Mouse (Mus musculus) mesoderm, embryonic 11.5 days (tissue): Measurements from ENCODE around the gene Nhsl1.
A peak's percentile ranks its signal among the peaks of the same experiment; 100 is the strongest.

Source experiments
- DNase-seq: peaks from one replicate; pipeline ENCODE4 v3.0.0-alpha.2; 2012; ENCODE audit warnings: low read depth, low spot score

Nhsl1 gene

GRCm38 (mm10) chr10:18318916-18319481, at the start of gene Nhsl1:
Gene Nhsl1 (plus strand): TSS chr10:18318985.
- peak; percentile 62 for DNase-seq

- DNase-seq = no peak
Observed at GRCm38 (mm10) chr10:18276090-18276734, 42.6 kb upstream of the Nhsl1 start.

DNA sequence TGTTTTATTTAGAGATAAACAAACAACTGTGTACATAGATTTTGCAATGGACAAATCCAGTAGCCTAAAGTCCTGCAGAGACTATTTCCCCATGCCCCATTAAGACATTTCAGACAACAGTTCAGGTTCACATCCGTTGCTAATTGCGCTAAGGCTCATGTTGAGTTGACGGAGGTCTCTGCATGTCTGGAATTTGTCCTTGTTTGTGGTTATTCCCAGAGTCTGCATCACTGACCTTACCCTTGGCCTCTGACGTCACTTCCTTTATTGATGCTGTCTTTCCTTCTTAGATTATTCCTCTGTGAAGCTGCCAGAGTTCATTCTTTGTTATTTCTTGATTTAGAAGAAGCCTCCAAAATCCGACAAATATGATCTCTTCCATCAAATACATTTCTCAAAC, 34.8 kb upstream of the Nhsl1 start:
- DNase-seq = no peak

DNA sequence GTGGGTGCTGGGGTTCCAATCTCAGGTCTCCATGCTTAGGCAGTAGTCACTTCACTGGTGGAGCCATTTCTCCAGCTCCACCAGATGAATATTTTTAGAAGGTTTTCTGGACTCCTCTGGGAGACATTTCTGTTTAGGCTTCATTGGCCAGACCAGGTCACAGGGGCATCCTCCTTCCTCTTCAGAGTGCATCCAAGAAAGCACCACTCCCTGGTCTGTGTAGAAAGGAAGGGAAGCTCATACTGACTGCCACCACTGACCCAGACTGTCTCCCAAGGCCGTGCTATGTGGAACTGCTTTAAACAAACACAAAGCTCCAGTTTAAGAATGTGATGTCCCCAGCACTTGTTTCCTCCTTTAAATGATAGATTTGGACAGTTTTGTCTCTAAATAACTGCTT, 29.3 kb upstream of the Nhsl1 start:
- no peak for DNase-seq

DNA sequence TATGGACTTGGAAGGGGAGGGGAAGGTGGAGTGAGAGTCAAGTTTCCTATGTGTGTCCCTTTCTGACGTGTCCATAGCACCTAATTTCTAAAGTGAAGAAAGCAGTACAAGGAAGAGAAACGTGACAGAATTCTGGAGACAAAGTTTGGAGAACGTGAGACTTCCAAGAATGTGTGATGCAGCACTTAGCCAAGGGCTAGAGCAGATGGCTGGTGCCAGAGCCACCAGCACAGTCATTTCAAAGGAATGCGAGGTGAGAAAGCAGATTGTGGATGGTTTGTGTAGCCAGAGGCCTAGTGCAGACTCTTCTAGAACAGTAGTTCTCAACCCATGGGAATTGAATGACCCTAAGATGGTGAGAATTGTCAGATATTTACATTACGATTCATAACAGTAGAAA, 13.7 kb upstream of the Nhsl1 start:
- DNase-seq = no peak

DNA sequence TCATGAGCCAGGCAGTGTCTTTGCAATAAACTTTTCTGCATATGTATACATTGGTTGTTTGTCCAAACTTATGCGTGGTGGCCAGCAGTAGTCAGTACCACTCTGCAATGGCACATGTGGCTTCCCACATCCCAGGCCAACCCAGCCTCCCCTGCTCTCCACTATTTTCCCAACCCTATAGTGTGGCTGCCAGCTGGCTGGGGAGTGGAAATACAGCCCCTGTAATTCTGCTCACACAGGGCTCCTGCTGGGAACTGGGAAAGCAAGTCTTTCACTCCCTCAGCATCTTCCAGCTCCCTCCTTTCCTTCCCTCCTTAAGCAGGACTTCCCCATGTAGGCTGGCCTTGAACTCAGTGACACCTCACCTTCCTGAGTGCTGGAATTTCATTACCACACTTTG, 3.7 kb upstream of the Nhsl1 start:
- DNase-seq = no peak

DNA sequence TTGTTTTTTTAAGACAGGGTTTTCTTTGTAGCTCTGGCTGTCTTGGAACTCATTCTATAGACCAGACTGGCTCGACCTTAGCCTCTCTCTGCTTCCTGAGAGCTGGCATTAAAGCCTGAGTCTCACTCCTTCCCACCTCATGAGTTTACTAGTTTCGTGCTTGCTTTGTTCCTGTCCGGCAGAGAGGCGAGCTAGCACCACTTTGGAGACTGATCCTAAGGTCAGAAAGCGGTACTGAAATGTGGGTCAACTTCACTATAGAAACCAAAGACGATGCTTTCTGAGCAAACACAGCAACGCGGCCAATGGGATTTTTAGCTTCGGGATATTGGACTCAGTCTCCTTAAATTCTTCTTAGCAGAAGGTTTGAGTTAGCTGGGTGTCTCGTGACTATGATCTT, 1.3 kb upstream of the Nhsl1 start:
- no peak for DNase-seq

DNA sequence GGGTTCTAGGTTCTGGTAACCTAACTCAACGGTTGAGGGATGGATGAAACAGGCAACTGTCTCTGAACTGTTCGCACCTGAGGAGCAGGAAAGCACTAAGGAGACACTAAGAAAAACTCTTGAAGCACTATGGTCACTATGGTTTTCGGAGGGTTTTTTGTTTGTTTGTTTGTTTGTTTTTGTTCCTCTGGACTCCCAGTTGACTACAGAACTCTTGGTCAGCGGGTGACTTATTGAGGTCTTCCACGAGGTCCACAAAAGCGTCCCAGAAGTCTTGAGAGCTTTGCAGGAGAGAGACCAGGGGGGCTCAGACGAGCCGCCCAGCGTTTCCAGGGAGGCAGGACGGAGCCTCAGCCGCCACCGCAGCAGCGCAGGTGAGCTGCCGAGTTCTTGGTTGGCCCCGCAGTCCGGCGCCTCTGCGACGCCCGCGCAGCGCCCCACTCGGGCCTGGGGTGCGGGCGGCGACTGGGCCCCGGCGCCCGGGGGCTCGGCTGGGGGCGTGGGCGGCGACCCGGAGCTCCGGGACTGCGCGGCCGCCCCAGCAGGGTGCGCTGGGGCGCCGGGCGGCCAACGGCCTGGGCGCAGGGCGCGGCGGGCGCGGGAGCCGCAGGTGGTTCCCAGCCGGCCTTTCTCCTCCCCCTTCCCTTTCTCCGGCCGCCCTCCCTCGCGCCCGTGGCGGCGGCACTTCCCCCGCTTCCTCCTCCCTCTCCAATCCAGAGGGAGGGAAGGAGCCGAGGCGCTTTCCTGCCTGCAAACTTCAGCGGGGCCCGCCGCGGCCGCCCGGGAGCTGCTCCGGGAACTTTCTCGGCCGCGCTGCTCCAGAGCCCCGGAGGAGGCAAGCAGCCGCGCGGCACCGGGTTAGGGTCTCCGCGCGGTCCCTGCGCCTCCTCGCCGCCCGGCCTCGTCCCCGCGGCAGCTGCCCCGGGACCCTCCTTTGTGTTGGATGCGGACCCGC, 547 bp upstream of the Nhsl1 start:
- peak; percentile 77 for DNase-seq

DNA sequence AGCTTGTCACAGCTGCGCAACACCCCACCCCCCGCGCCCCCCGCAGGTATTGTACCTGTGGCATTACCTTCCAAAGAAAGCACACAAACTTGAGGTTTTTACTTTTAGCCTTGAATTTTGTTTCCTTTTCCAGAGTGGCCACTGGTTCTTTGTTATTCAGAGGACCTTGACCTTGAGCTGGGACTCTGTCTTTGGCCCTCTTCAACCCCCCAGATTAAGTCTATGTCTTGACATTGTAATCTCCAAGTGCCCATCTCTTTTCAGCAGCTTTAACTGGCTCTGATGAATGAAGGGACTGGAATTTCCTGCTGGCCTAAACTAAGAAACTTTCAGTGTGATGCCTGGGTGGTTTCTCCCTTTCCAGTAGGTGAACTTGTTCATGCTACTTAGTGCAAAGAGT, 906 bp downstream of the Nhsl1 start:
- no peak for DNase-seq

GRCm38 (mm10) chr10:18321861-18322260, 3.1 kb downstream of the Nhsl1 start:
- DNase-seq = no peak

- DNase-seq = no peak
Observed at GRCm38 (mm10) chr10:18323701-18324100, 4.9 kb downstream of the Nhsl1 start.

DNA sequence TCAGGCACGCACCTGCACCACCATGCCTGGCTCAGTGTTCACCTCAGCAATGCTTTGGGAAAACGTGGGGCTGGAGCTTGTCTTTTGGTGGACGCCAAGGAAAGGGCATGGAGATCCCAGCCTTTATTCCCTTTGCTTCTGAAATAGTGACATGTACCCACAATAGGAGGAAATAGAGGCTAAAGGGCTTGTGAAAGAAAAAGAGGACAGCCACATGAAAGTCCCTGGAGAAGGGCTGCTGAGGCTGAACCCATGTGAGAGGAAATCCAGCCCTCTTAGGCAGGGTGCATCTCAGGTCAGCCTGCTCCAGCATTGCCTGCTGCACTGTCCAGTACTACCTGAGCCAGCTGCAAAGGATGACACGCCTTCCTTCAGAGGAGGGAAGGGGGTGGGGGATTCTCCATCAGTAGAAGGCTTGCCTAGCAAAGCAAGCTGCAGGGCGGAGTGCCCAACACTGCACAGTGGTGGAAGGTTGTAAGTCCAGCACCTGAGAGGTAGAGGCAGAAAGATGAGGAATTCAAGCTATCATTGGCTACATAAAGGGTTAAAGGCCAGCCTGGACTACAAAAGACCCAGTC, 9.6 kb downstream of the Nhsl1 start:
- no peak for DNase-seq

DNA sequence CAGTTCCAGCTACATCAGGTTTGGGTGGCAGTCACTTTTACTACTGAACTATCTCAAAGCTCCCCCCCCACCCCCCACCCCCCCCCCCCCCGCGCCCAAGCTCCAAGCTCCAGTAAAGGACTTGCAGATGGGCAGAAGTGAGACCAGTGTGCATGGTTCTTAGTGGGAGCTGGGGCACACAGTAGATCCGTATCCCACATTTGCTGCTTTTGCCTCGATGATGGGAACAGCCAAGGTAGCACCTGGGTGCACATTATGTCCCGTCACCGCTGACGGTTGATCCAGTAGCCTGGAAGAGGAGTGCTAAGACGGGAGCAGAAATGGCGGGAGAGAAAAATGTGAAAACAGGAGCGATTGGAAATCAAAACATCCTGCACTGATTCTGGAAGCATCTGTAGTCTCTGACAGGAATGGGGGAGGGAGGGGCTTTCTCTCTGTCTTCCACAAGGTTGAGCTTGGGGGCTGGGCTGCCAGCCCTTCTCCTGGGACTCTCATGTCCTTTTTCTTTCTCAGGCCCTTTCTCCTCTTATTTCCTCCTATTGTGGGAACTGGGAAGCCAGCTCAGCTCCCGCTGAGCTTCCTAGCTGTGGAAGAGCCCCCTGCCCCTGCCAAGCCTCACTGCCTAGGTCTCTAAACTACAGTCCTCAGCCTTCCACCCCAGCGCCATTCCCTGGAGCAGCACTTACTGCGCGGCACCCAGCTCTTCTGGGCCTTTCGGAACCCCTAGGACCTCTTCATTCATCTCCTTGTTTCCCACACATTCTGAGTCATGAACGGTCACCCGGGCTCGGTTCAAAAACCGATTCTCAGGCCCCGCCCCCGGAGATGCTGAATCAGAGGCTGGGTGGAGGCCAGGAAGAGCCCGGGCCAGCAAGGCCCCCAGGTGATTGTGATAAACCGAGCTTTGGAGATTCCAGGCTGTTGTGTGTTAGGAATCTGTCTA, 10.6 kb downstream of the Nhsl1 start:
- DNase-seq = no peak

- no peak for DNase-seq
Observed at GRCm38 (mm10) chr10:18330445-18330844, 11.7 kb downstream of the Nhsl1 start.

DNA sequence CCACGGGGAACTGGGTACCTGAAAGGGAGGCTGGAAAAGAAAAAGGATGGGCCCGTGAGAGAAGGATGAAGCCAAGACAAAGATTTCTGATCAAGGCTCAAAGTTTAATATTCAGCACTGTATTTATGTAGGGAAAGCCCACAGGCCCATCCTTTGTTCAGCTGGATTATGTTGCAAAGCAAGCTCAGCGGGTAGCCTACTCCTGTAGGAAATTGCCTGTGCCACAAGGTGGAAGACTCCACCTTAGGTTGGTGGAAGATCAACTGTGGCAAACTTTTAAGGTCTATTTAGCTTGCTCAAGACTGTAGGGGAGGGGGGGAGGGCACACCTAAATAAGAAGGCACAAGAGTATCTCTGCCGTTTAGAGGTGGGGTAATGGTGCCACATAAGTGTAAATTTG, 14.8 kb downstream of the Nhsl1 start:
- no peak for DNase-seq

GRCm38 (mm10) chr10:18334176-18334575, 15.4 kb downstream of the Nhsl1 start:
- no peak for DNase-seq

- DNase-seq = no peak
Observed at GRCm38 (mm10) chr10:18334734-18335133, 15.9 kb downstream of the Nhsl1 start.

DNA sequence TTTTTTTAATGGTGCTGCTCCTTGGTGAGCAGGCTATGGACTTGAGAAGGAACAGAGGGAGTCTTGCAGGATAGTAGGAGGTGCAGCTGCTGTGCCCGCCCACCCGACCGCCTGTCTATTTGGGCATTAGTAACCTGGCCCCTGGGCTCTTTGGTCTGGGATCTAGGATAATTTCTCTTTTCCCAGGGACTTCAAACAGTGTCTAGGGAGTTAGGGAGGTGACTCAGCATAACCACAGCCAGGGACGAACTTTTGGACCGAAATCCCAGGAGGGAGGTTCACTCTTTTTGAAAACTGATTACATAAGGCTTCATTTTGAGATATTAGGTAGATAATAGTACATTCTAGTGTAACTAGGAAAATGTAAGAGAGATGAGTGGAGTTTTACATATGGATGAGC, 18.9 kb downstream of the Nhsl1 start:
- no peak for DNase-seq

- DNase-seq = no peak
Observed at GRCm38 (mm10) chr10:18339386-18339785, 20.6 kb downstream of the Nhsl1 start.

DNA sequence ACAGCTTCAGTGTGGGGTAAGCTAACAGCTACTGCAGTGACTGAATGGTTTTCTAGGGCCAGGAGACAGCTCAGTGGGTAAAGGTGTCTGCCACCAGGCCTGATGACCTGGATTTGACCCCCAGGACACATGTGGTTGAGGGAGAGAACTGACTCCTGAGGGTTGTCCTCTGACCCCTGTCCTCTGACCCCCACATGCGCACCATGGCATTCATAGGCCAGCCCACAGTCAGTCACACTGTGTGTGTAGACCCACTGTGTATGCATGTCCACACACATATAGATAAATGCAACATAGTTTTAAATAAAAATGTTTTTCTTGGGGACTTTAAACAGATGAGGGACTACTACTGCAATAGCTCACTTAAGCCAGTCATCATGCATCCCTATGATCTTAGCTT, 22.1 kb downstream of the Nhsl1 start:
- DNase-seq = no peak
